Mouse (Mus musculus) mesoderm, embryonic 11.5 days (tissue): ENCODE data around the gene Gp1ba.
A peak's percentile ranks its signal among the peaks of the same experiment; 100 is the strongest.

Experiments
- DNase-seq: peaks from one replicate; pipeline ENCODE4 v3.0.0-alpha.2; 2012; ENCODE audit warnings: low read depth, low spot score

Gp1ba gene

DNA sequence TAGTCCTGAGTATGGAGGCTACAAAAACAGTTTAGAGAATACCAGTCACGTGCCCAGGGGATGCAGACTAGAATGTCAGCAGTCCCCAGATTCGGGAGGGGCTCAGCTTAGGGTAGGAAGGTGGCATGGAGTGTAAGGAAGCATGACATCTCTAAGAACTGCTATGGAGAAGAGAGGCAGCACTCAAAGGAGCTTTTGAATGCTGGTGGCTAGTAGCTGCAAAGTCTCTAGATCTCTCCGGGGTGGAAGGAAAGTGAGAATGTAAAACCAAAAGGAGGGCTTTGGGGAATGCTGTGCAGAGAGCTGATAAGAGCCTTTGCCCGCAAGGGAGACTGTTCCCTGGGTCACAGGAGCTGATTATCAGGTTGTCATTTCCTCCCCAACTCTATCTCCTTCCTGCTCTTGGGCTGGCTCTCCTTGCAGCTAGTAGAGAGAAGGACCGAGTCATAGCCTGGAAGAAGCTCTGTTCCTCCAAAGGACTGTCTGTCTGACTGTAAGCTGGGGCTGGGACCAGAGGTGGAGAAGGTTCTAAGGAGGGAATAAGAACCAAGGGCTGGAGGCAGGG is at the start of gene Gp1ba:
Gp1ba (plus strand) TSS at position 409 of the 565 bp plus-strand sequence.
- no peak for DNase-seq

GRCm38 (mm10) chr11:70591733-70592132 is 47.2 kb upstream of the Gp1ba start:
- no peak for DNase-seq

DNA sequence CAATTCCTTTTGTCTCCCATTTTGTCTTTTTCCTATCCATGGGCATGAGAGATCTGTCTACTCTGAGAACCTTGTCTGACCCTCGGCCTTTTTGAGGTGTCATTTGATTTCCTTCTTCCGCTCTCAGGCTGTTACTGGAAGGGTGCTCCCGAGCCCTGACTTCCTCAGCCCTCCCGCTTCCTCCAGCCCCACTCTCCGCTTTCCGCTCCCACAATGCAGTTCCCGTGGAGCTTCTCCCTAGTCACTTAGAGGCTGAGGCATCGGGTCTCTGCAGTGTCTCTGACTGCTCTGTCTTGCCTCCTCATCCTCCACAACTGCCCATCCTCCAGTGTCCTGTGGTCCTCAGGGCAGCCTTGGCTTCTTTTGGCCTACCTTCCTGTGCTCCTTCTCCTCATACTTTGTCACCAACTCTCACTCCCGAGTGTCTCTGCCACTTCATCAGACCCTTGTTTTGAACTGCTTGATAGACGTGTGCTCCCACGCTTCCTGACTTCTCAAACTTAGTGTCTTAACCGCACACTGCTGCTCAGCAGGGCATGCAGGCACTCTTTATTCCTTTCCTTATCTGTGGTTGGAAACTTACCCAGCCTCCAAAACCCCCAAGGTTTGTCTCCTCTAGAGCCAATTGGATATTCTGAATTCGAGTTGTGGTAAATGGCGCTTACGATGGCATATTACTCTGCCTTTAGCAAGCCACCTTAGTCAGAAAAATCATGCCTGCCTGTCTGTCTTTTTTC is 44.5 kb upstream of the Gp1ba start:
- no peak for DNase-seq

DNA sequence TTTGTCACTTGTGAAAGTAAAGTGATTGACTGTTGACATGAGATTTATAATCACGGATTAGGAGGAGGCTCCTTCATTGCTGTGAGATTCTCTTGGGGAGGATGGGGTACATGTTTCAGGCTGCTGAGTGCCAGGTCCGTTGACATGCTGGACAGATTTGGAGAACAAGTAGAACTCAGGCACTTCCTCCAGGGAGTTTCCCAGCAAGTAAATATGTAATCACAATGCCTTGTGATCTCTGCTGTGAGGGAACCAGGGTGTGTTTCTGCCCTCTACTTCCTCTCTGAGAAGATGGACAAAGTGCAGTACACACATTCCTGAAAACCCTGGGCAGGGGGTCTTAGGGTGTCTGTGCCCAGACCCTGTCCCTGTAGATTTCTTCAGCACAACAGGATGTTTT is 43.3 kb upstream of the Gp1ba start:
- DNase-seq, result no peak

DNA sequence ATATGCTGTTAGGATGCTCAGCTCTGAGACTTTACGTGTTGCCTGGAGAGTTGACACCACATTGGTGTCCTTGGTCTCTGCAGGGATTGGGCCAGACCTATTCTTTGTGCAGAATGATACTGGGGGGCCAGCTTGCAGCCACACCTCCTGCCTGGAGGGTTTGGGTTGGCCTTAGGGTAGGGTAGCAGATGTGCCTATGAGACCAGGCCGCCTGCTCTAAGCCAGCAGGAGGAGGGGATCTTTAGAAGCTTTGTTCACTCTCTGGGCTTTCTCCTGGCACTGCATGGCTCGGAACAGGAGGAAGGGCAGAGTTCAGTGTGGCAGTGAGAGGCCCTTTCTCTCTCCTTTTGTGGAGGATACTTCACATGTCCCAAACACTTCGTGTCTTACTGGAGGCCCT is 42.8 kb upstream of the Gp1ba start:
- no peak for DNase-seq

DNA sequence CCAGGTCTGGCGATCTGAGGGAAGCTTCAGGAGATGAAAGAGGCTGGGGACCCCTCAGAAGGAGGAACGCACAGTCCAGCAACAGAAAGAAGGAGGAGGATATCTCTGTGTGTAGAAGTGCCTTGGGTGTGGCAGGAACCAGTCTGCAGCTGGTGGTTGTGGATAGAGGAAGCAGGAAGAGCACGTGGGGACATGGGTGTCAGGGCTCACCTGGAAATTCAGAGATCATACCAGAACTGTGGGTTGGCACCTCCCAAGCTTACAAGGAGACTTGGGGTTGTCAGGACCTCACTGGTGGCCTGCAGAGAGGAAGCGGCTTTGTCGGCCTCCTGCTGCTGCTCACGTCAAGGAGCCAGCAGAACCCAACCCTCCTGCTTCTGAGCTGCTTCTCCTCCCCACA is 41.6 kb upstream of the Gp1ba start:
- DNase-seq, result no peak

DNA sequence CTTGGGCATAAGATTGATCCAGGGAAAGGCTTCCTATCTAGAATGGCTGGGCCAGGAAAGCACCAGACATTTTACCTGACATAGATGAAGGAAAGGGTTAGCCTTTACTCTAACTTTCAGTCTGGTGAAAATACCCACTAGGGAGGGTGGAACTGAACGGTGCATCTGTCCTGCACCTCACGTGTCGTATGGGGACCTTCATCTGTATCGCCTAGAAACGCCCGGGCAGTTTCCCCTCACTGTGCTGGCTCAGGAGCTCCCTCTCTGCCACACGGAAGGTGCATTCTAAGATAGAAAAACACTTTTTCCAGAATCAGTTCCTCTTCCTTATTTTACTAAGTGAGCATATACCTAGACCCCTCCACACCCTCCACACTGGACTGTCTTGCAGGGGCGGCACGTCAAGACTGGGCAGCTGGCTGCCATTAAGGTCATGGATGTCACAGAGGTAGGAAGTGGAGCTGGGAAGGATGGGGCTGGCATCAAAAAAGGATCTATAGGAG is 40.4 kb upstream of the Gp1ba start:
- DNase-seq, result no peak

- peak; percentile 76 for DNase-seq
These were observed 33.8 kb upstream of the Gp1ba start for GRCm38 (mm10) chr11:70605024-70605566.

GRCm38 (mm10) chr11:70606717-70607116 is 32.2 kb upstream of the Gp1ba start:
- no peak for DNase-seq

DNA sequence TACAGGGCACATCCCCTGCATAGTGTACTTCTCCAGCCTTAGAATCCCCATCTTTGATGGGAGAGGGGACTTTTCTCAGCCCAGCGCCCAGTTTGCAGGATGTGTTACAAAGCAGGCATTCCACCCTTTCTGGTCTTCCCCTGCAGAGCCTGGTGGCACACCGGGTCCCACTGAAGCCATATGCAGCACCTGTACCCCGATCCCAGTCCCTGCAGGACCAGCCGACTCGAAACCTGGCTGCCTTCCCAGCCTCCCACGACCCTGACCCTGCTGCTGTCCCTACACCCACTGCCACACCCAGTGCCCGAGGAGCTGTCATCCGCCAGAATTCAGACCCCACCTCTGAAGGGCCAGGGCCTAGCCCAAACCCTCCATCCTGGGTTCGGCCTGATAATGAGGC is 31.3 kb upstream of the Gp1ba start:
- DNase-seq, result no peak

DNA sequence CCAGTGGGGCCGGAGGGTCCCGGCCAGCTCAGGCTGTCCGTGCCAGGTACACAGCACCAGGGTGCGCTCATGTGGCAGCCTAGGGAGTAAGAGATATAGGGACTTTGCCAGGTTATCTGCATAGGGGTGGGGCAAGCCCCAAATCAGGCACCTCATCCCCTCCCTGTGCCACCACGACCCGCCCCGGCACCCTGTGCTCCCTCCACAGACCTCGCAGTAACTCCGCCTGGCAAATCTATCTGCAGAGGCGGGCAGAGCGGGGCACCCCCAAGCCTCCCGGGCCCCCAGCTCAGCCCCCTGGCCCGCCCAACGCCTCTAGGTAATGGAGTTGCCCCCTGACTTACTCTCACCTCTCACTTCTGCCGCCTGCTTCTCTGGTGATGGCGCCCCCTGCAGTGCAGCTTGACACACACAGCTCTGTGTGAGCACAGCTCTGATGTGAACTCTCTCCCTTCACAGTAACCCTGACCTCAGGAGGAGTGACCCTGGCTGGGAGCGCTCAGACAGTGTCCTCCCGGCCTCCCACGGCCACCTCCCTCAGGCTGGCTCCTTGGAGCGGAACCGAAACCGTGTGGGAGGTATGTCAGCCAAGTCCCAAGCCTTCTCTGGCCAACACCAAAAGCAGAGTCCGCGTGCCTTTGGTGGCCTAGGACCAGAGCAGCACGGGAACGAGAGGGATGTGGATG is 30.4 kb upstream of the Gp1ba start:
- no peak for DNase-seq

DNA sequence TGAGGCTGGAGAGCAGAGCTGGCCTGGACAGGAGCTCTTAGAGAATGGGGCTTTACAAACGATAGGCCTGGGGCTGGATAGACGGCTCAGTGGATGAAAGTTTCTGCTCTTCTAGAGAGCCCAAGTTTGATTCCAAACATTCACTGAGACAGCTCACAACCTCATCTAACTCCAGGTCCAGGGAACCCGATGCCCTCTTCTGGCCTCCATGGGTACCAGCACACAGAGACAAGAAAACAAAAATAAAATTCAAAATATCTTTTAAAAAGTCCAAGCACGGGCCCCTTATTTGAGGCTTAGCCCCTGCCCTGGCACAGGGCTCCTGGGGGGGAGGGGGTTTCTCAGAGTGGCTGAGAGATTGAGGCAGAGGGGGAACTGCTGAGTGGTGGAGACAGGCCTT is 28.2 kb upstream of the Gp1ba start:
- DNase-seq, result no peak

- no peak for DNase-seq
These were observed 26.4 kb upstream of the Gp1ba start for GRCm38 (mm10) chr11:70612505-70612904.

- peak; percentile 58 for DNase-seq
These were observed 23.8 kb upstream of the Gp1ba start for GRCm38 (mm10) chr11:70615074-70615473.

DNA sequence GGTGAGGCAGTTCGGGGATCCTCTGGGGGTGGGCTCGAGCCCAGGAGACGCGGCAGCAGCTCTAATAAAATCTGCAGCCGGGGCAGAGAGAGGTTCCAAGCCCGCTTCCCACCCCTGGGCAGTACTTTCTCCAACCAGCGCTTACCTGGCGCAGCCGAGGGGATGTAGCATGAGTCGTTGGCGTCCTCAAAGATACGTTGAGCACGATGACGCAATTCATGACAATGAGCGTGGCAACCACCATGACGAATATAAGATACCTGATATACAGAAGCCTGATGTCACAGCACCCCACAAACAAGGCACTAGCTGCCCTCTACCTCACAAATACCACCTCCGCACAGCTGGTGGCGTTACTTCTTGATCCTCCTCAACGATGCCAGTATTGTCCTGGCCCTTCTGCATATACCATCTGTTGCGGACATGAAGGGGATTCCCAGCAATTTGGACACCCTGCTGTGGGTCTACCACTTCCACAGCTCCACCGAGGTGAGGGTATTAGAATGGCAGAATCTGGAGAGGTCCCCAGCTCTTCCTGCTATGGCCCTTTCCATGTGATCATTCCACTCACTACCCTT is 23.3 kb upstream of the Gp1ba start, which contains the start of gene 4930544D05Rik:
4930544D05Rik (plus strand) TSS at position 333 of the 578 bp plus-strand sequence.
- no peak for DNase-seq

GRCm38 (mm10) chr11:70619101-70619500 is 19.8 kb upstream of the Gp1ba start, which contains the start of gene Chrne:
Gene Chrne (minus strand): TSS chr11:70619216.
- no peak for DNase-seq

DNA sequence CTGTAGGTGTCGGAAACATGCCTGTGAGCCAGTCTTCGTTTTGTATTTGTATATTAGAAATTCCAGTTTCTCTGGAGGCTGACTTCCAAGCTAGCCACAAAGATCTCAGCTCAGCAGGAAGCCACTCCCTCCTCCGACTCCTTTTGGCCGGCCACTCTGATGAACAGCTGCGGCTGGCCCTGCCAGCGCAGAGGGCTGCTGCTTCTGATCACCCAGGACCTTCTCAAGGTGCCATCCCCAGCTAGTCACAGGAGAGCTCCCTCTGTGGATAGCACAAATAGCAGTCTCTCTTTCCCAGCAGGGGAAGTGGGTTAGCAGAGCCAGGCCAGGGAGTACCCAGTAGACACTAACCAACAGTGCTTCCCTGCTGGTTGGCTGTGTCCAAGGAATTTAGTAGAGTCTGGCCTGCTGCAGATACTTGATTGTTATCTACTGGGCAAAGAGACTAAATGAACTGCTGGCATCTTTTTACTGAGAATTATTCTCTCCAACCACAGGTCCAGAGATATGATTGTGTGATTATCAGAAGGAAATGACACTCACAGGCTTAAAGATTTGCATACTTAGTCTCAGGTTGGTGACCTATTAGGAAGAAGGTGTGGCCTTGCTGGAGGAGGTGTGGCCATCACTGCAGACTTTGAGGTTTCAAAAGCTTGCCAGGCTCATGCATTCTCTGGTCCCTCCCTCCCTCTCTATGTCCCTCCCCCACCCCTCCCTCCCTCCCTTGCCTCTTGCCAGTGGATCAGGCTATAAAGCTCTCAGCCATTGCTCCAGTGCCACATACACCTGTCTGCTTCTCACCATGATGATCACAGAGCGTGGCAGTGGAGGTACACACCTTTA is 16.7 kb upstream of the Gp1ba start:
- no peak for DNase-seq

DNA sequence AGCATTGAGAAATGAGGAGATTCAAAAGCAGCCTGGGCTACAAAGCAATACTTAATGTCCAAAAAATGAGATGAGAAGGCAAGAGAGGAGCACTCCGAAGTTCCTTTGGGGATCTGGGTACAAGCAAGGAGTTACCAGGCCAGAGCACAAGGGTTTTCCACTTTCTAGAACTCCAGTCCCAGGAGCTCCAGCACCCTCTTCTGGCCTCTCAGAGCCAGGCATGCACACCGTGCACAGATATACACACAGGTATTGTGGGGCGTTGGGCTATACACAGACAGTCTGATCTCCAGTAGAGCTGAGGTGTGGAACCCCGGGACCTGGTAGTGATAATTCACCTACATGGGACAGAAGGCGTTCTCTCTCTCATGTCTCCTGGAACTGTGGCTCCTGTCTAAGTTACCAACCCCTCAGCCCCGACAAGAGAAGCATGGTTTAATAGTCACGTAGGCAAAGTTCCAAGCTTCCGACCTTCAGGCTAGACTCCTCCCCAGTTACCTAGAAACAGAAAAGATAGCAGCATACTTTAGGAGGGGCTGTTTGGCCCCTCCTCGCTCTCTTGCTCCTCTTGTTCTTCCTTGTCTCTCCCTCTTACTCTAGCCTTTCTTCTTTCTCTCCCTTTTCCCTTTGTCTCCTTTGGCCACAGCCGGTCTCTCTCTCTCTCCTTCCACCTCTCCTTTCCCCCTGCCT is 15.7 kb upstream of the Gp1ba start:
- no peak for DNase-seq

DNA sequence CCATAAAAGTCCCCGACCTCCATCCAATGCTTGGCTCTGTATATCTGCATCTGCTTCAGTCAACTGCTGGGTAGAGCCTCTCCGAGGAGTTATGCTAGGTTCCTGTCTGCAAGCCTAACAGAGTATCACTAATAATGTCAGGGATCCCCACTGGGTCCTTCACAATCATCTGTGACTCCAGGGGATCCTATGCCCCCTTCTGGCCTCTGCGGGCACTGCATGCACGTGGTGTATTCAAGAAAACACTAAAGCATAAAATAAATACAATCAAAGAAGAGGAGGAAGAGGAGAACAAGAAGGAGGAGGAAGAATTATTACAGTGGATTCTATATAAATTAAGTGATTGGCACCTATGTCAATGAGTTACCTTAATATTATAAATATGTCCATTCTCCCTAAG is 13.4 kb upstream of the Gp1ba start:
- DNase-seq, result peak; percentile 71

- no peak for DNase-seq
These were observed 12.0 kb upstream of the Gp1ba start for GRCm38 (mm10) chr11:70626877-70627276.
